Mouse (Mus musculus) lung, adult 2 months (tissue): Measurements from ENCODE around the gene Tspo.

Experiments
- CTCF ChIP-seq: fragments of 200-500 bp; IDR thresholded peaks from 2 replicates; pipeline ENCODE4 v1.5.1; 2011; ENCODE audit warnings: mild to moderate bottlenecking, low read length, control low read depth; ENCODE audit not compliant: insufficient read depth
- POLR2A ChIP-seq: fragments of 200-500 bp; IDR thresholded peaks from 2 replicates; pipeline ENCODE4 v1.6.1; 2011; ENCODE audit warnings: low read depth, mild to moderate bottlenecking, control low read depth, low read length, borderline replicate concordance; ENCODE audit errors: extremely low read depth

DNA sequence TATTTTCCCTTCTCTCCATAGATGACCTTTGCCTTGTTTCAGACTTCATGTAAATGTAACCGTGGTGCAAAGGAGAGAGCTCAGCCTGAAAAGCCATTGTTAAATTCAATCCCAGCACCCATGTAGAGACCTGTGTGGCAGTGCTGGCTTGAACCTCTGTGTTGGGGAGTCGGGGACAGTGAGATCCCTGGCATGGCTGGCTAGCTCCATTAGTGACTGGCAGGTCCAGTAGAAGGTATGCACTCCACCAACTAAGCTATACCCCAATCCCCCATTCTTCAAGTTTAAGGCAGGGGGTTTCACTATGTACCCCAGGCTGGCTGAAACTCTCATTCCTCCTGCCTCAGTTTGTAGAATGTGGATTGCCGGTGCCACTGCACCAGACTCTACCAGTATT lies 39.1 kb upstream of the Tspo start:
- TF ChIP-seq POLR2A (no peak), CTCF (no peak)
